In genomic region chr1:184320521-184321177, GRCm38 (mm10) we compare ENCODE assay signal across 11 mouse cellular contexts.
"Had no signal": no experiment of that assay in that cellular context is flagged by ENCODE, and none has a peak within 500 bp of the region (broad histone marks: within the 10 kb centered on the region; RNA-seq: fewer than 3 reads in every experiment).

No protein-coding gene starts in this region.

- H3K27me3 ChIP-seq: limb, embryonic 13.5 days; lung, embryonic 15.5 days; megakaryocyte, embryonic 14.5 days; midbrain, embryonic 12.5 days had no signal

- H3K4me1 ChIP-seq: megakaryocyte, embryonic 14.5 days; midbrain, embryonic 12.5 days had no signal

- H3K27ac ChIP-seq: layer of hippocampus, adult 2 months; limb, embryonic 13.5 days; liver, embryonic 14.5 days; lung, embryonic 15.5 days; midbrain, embryonic 12.5 days had no signal

- H3K4me2 ChIP-seq: limb, embryonic 13.5 days; lung, embryonic 15.5 days; midbrain, embryonic 12.5 days had no signal

- DNase-seq: kidney, adult 11 months; kidney, postnatal 10 days; kidney, postnatal 4 days; left cerebral cortex, postnatal 4 days; right cerebral cortex, postnatal 14 days had no signal

- H3K9me3 ChIP-seq: limb, embryonic 13.5 days; lung, embryonic 15.5 days; midbrain, embryonic 12.5 days had no signal

- H3K9ac ChIP-seq: limb, embryonic 13.5 days; liver, embryonic 14.5 days; lung, embryonic 15.5 days; midbrain, embryonic 12.5 days had no signal

- H3K4me3 ChIP-seq: layer of hippocampus, adult 2 months; limb, embryonic 13.5 days; lung, embryonic 15.5 days; megakaryocyte, embryonic 14.5 days; midbrain, embryonic 12.5 days had no signal

- H3K36me3 ChIP-seq: limb, embryonic 13.5 days; lung, embryonic 15.5 days; midbrain, embryonic 12.5 days had no signal
